Mouse (Mus musculus) gastrocnemius, postnatal 25 days (tissue): ENCODE results near the gene Pus10. TPM values are rescaled to one million over a fixed set of nuclear protein-coding genes. Genes with fewer than 3 reads are reported as not detected.
"Not testable (repeated sequence)": the region's sequence is repeated elsewhere in the genome, so short reads cannot be mapped to it uniquely, and the experiment has no call there.

Experiments
- DNase-seq: peaks from one replicate; pipeline ENCODE4 v3.0.0; 2022
- total RNA-seq, 2 experiments: library from RNA; stranded (reverse); gene quantifications; 1 replicate in 1 of 2; 2 replicates in 1 of 2; pipeline ENCODE4 v1.2.3; 2021

The Pus10 gene
- total RNA-seq, 2 experiments from 2014 or later: 11.0 to 13.9 TPM

- no peak for DNase-seq
These were observed 97.2 kb downstream of the Pus10 start for GRCm38 (mm10) chr11:23762635-23763034.

DNA sequence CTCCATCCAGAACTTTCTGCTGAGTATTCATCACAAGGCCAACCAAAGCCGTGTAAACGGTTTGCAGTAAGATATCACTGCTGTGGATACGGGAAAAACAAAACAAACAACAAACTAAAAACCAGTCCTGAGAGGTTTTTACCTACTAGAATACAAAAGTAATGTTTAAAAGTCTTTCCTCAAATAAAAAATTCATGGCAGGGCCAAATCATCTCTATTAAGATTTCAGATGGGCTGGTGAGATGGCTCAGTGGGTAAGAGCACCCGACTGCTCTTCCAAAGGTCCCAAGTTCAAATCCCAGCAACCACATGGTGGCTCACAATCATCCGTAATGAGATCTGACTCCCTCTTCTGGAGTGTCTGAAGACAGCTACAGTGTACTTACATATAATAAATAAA, 101.9 kb downstream of the Pus10 start:
- DNase-seq: not testable (repeated sequence)

- no peak for DNase-seq
These were observed 102.5 kb downstream of the Pus10 start for GRCm38 (mm10) chr11:23767928-23768327.

GRCm38 (mm10) chr11:23769033-23769432, 103.6 kb downstream of the Pus10 start:
- DNase-seq: no peak

- peak; percentile 8 for DNase-seq
These were observed 104.4 kb downstream of the Pus10 start for GRCm38 (mm10) chr11:23769686-23770509.

DNA sequence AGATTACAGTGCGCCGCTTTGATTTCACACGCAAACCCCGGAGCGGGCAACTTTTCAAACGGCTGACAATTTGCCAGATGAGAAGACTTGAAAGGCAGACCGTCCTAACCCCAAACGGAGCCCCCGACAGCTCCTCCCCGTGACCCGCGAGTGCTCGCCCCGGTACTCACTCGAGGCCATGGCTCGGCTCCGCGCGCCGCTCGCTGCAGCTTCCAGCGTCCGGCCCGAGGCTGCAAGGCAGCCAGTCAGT, 105.0 kb downstream of the Pus10 start:
- DNase-seq: no peak

GRCm38 (mm10) chr11:23770760-23771506, 105.5 kb downstream of the Pus10 start, which contains the start of gene Rel:
TSS of gene Rel (minus strand) at chr11:23770970.
- peak; percentile 96 for DNase-seq

DNA sequence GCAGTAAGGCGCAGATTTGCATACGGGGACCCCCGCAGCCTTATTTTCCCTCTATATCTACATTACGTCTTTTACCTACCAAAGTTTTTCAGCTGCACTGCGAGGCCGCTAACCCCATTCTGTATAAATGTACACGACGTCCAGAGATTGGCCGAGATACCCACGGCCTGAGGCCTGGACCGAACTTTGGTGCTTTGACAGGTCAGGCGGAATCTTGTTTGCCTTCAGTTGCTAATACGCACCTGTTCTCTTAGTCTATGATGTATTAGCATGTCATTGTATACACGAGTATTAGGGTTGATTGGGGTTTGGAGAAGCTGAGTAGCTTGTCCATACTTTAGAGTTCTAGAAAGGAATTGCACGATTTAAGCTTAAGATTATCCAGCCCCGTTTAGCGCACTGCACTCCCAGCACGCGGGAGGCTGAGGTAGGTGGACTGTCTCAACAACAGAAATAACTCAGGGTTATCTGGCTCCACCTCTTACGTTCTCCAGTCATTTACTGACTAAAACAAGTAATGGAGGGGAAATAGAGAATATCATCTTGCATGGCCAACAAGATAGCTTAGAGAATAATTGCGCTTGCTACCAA, 106.1 kb downstream of the Pus10 start:
- no peak for DNase-seq

DNA sequence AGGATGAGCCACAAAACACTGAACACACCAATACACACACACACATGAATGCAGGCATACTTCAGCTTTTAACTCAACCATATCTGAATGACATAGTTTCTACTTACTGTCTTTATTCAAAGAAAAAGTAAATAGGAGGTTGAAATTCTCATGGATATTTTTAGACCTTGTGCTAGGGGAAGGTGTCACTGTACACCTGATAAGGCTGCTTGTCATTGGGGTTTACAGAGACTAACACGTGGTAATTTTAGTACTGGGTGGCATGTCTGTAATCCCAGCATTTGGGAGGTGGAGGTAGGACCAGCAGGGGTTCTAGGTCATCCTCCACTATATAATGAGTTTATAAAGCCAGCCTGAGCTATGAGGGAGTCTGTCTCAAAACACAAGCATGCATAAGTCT, 107.0 kb downstream of the Pus10 start:
- DNase-seq: no peak

DNA sequence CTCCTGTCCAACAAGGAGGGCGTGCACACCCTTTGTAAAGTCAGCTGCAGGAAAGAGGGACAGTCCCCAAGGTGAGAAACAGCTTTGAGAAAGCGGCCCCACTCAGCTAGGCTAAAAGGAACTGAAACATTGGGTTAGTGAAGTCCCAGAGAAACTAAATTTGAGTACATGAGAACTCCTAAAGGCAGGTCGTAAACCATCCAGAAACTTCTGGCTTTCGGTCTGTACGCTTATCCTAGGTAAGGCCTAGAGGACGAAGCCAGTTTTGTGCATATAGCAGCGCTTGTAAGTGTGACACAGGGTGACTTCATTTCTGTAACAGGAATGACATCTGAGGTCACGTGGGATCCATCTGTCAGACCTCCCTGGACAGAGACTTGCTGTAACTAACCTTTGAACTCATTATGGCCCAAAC, 113.3 kb downstream of the Pus10 start:
- DNase-seq: no peak

GRCm38 (mm10) chr11:23782038-23782437, 116.6 kb downstream of the Pus10 start:
- DNase-seq: no peak

Other genes with a start within 250 kb of the Pus10 start
- 10 to 100 TPM; 31.7 to 41.4 TPM for gene Ahsa2, start 167.6 kb upstream of the Pus10 start, total RNA-seq
- not detected for gene 1700093K21Rik, start 144.5 kb upstream of the Pus10 start, total RNA-seq
- 10 to 100 TPM; 11.7 to 13.2 TPM for gene 0610010F05Rik, start 32.0 kb upstream of the Pus10 start, total RNA-seq
- 10 to 100 TPM; 15.3 to 19.2 TPM for gene Pex13, start 285 bp downstream of the Pus10 start, total RNA-seq
- 1 to 10 TPM; 2.2 to 2.5 TPM for gene Rel, start 105.3 kb downstream of the Pus10 start, total RNA-seq
- gene Papolg, start 229.6 kb downstream of the Pus10 start, total RNA-seq: 1 to 10 TPM; 3.5 to 4.6 TPM